Mouse (Mus musculus): Measurements from ENCODE around the gene Polr2m. TPM values are rescaled to one million over a fixed set of nuclear protein-coding genes. Genes with fewer than 3 reads are reported as not detected.

Gene Polr2m
- polyA plus RNA-seq, 1 experiment from 2014 or later: 320 TPM

GRCm38 (mm10) chr9:71463072-71463667, 22.6 kb downstream of the Polr2m start:
- ATAC-seq (ENCODE audit: low FRiP score): no peak
- Histone ChIP-seq H3K9me3 (no peaks in the 10 kb centered on the region), H3K4me2 (no peak overlapping the region), H3K4me1 (replicated peaks) (no peaks in the 10 kb centered on the region), H3K36me3 (no peaks in the 10 kb centered on the region), H3K4me3 (no peak overlapping the region), H3K9ac (no peak overlapping the region), H3K27ac (no peak overlapping the region), H3K27me3 (no peaks in the 10 kb centered on the region)
- WGBS: 75% methylated on average over 13 of the region's 13 CpGs

DNA sequence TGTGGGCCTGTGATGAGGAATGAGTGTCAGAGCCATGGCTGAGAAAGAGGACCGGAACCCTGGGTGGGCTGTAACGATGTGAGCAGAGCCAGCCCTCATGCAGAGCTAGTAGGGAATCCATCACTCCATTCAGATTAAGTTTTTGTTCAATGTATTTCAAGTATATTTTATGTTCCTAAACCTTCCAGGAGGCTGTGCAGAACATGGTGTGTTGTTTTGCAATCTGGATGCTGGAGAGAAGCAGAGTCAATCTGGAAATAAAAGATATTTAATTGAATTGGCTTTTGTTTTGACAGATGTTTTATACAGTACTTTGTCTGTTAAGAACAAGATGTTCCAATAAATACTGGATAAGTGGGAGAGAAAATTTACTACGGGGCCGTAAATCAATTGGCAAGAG, 29.0 kb downstream of the Polr2m start:
- Histone ChIP-seq H3K4me3 (no peak overlapping the region), H3K9me3 (no peaks in the 10 kb centered on the region), H3K9ac (no peak overlapping the region), H3K27ac (no peak overlapping the region), H3K36me3 (no peaks in the 10 kb centered on the region), H3K4me1 (replicated peaks) (no peaks in the 10 kb centered on the region), H3K27me3 (no peaks in the 10 kb centered on the region), H3K4me2 (no peak overlapping the region)
- WGBS: 86% methylated on average over 4 of the region's 4 CpGs
- ATAC-seq (ENCODE audit: low FRiP score): no peak

- no peak for ATAC-seq (ENCODE audit: low FRiP score)
- no peaks in the 10 kb centered on the region for H3K27me3 ChIP-seq
- H3K9ac ChIP-seq: no peak overlapping the region
- 73% methylated on average over 5 of the region's 5 CpGs for WGBS
- no peaks in the 10 kb centered on the region for H3K9me3 ChIP-seq
- no peak overlapping the region for H3K4me2 ChIP-seq
- no peak overlapping the region for H3K27ac ChIP-seq
- H3K4me1 ChIP-seq (replicated peaks): no peaks in the 10 kb centered on the region
- H3K4me3 ChIP-seq: no peak overlapping the region
- H3K36me3 ChIP-seq: no peaks in the 10 kb centered on the region
These were observed 31.8 kb downstream of the Polr2m start for GRCm38 (mm10) chr9:71453917-71454316.

DNA sequence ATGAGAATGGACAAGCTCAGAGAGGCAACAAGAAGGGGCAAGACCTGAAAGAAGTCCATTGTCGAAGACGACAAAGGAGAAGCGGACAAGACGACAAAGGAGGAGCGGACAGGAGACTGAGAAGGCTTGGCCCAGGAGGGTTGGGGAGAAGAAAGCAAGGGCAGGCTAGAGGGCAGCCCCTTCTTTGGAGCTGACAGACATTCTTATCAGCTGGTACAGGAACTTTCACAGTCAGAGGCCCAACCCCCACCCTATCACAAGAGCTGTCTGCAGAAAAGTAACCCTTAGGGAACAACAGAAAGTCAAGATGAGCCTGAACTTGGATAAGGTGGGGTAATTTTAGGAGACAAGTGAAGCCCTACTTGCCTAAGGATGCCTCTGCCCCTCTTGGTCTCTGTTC, 32.4 kb downstream of the Polr2m start:
- H3K9ac ChIP-seq: no peak overlapping the region

GRCm38 (mm10) chr9:71450626-71451025, 35.1 kb downstream of the Polr2m start:
- Histone ChIP-seq H3K4me2 (no peak overlapping the region), H3K4me1 (replicated peaks) (no peaks in the 10 kb centered on the region), H3K9ac (no peak overlapping the region), H3K27ac (no peak overlapping the region), H3K36me3 (no peaks in the 10 kb centered on the region), H3K4me3 (no peak overlapping the region), H3K27me3 (no peaks in the 10 kb centered on the region), H3K9me3 (no peaks in the 10 kb centered on the region)
- no peak for ATAC-seq (ENCODE audit: low FRiP score)
- 78% methylated on average over 6 of the region's 6 CpGs for WGBS

More for the DNA sequence above, 32.4 kb downstream of the Polr2m start:
- Histone ChIP-seq H3K27me3 (no peaks in the 10 kb centered on the region), H3K27ac (no peak overlapping the region), H3K4me1 (replicated peaks) (no peaks in the 10 kb centered on the region), H3K4me2 (no peak overlapping the region), H3K4me3 (no peak overlapping the region), H3K9me3 (no peaks in the 10 kb centered on the region), H3K36me3 (no peaks in the 10 kb centered on the region)
- whole genome bisulfite sequencing: 33% methylated on average over 5 of the region's 5 CpGs
- no peak for ATAC-seq (ENCODE audit: low FRiP score)

DNA sequence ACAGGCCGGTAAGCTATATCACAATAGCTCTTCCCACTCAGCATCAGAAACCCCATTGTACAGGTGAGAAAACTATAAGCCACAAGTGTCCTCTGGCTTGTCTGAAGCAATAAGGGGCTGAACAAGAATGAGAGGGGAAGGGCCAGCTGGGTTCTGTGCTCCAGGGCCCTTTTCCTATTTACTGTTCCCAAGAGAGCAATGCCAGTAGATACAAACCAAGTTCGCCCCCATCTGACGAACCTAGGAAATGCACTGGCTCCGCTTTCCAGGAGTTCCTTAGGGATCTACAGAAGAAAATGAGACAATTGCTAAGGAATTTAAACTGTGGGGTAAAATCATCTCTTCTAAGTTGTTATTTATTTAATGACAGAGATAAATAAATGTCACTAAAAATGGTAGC, 38.2 kb downstream of the Polr2m start:
- H3K9ac ChIP-seq: no peak overlapping the region
- H3K9me3 ChIP-seq: no peaks in the 10 kb centered on the region
- ATAC-seq (ENCODE audit: low FRiP score): no peak
- no peak overlapping the region for H3K4me3 ChIP-seq
- H3K36me3 ChIP-seq: no peaks in the 10 kb centered on the region
- no peak overlapping the region for H3K4me2 ChIP-seq
- H3K27me3 ChIP-seq: no peaks in the 10 kb centered on the region
- H3K27ac ChIP-seq: no peak overlapping the region
- WGBS: 34% methylated on average over 4 of the region's 4 CpGs
- H3K4me1 ChIP-seq (replicated peaks): no peaks in the 10 kb centered on the region

DNA sequence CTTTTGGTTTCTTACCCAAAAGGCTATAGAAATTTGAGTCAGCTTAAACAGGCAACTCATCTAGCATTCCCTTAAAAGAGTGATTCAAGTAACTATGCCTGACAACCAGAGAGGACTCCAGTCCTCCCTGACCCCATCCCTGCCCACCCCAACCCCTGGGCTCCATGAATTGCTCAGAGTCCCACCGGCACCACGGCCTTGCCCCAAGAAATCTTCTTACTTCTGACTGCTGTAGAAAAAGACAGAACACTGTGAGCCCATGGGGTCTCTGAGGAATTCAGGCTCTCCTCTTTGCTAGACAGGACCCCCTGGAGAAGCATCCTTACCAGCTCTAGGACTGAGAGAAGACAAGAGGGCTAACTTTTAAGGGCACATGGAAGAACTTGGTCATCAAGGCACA, 40.4 kb downstream of the Polr2m start:
- Histone ChIP-seq H3K9ac (no peak overlapping the region), H3K4me1 (replicated peaks) (no peaks in the 10 kb centered on the region), H3K27me3 (no peaks in the 10 kb centered on the region), H3K4me2 (no peak overlapping the region), H3K27ac (no peak overlapping the region), H3K36me3 (no peaks in the 10 kb centered on the region), H3K9me3 (no peaks in the 10 kb centered on the region), H3K4me3 (no peak overlapping the region)
- no peak for ATAC-seq (ENCODE audit: low FRiP score)
- 81% methylated on average over 2 of the region's 2 CpGs for WGBS

DNA sequence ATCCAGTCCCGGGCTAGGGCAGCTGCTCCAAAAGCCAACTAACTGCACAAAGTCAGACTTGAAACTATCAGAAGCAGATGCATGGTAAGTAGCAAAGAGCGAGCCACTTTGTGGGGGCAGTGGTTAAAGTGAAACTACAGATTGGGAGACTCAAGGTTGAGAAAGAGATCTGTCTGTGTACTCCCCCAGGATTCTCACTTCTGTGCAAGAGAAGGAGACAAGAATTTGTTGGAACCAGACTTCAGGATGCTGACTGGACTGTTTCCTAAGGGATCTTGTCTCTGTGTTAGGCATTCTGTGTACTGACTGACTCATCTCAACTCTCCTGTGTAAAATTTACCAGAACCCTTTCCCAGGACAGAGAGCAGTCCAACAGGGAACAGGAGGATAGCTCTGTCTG, 47.6 kb downstream of the Polr2m start:
- no peak for ATAC-seq (ENCODE audit: low FRiP score)
- H3K9ac ChIP-seq: no peak overlapping the region
- no peaks in the 10 kb centered on the region for H3K36me3 ChIP-seq
- H3K9me3 ChIP-seq: no peaks in the 10 kb centered on the region
- no peak overlapping the region for H3K4me3 ChIP-seq
- WGBS: 84% methylated on average over 2 of the region's 2 CpGs
- no peak overlapping the region for H3K27ac ChIP-seq
- H3K4me2 ChIP-seq: no peak overlapping the region
- H3K27me3 ChIP-seq: no peaks in the 10 kb centered on the region
- H3K4me1 ChIP-seq (replicated peaks): no peaks in the 10 kb centered on the region

Other genes starting within 250 kb of the Polr2m start
- 3.2 and 3.7 TPM in 2 replicates for gene Myzap, start 106.4 kb upstream of the Polr2m start, polyA plus RNA-seq (2015; fragmentation: Nextera tagmentation; extraction: Ambion mirVana)

Data from hindbrain, embryonic 13.5 days (tissue).